Mouse (Mus musculus): ENCODE measurements around the gene Fchsd2.
"Not testable (repeated sequence)": the region's sequence is repeated elsewhere in the genome, so short reads cannot be mapped to it uniquely, and the experiment has no call there.

Fchsd2 gene

GRCm38 (mm10) chr7:101123579-101124347, 31.1 kb downstream of the Fchsd2 start:
- no peak for DNase-seq

- DNase-seq, result no peak
Observed at GRCm38 (mm10) chr7:101127737-101128136, 35.1 kb downstream of the Fchsd2 start.

GRCm38 (mm10) chr7:101128536-101128935, 35.9 kb downstream of the Fchsd2 start:
- DNase-seq, result no peak

GRCm38 (mm10) chr7:101130646-101131045, 38.0 kb downstream of the Fchsd2 start:
- no peak for DNase-seq

DNA sequence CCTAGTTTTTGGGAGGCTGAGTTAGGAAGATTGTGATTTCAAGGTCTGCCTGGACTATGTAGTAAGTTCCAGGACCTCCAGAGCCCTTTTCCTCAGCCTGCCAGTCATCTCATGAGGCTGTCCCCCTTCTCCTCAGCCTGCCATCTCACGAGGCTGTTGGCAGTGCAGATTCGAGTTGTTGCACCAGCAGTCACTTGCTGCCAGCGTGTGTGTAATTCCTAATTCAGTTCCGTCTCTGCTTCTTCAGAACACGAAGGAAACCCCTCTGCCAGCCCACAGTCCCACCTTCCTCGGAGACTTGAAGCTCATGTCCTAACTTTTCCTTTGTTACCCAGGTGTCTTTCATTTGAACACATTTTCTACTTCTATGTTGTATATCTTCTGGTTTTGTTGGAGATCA, 38.6 kb downstream of the Fchsd2 start:
- DNase-seq, result no peak

- no peak for DNase-seq
Observed at GRCm38 (mm10) chr7:101133591-101133990, 40.9 kb downstream of the Fchsd2 start.

DNA sequence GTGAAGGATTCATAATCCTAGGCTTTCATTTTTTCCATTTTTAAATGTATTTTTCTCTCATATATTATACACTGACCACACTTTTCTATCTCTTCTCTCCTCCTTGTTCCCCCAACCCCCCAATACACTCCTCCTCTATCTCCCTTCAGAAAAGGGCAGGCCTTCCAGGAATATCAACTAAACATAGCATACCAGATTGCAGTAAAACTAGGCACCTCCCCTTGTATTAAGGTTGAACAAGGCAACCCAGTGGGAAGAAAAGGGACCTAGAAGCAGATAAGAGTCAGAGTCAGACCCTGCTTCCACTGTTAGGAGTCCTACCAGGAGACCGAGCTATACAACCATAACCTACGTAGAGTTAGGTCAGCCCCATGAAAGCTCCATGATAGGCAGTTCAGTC, 41.5 kb downstream of the Fchsd2 start:
- no peak for DNase-seq

- DNase-seq, result no peak
Observed at GRCm38 (mm10) chr7:101138819-101139218, 46.2 kb downstream of the Fchsd2 start.

DNA sequence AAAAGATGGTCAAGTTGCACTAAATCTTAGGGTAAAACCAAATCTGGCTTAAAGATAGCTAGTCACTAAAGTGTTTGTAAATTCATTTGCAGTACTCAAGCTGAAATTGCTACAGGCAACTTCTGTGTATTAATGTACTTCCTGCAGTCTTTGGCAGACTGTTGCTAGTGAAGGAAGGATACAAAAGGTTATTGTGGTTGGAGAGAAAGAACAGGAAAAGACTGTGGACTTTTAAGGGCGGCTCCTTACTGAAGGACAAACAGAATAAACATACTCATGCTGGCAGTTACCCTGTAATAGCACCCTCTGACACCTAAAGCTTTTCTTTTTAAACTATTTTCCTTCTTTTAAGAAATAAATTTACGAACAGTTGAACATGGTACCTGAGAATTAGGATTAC, 50.2 kb downstream of the Fchsd2 start:
- no peak for DNase-seq

- DNase-seq, result no peak
Observed at GRCm38 (mm10) chr7:101144222-101144621, 51.6 kb downstream of the Fchsd2 start.

DNA sequence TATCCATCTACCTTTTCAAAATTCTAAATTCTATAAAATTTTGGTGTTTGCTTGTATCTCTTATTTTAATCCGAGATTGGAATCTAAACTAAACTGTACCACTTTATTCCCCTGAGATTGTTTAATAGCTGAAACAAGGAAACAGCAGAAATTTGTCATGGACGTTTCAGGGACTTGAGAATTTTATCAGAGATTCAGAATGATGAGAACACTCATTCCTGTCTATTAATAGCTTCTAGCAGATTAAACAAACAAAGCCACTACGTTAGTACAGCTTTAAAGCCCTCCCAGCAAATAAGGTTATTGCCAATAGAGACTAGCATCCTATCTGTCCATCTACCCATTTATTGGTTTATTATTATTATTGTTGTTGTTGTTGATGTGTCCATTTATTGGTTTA, 56.4 kb downstream of the Fchsd2 start:
- DNase-seq, result no peak

GRCm38 (mm10) chr7:101154883-101155282, 62.2 kb downstream of the Fchsd2 start:
- not testable (repeated sequence) for DNase-seq

GRCm38 (mm10) chr7:101155284-101155683, 62.6 kb downstream of the Fchsd2 start:
- no peak for DNase-seq

DNA sequence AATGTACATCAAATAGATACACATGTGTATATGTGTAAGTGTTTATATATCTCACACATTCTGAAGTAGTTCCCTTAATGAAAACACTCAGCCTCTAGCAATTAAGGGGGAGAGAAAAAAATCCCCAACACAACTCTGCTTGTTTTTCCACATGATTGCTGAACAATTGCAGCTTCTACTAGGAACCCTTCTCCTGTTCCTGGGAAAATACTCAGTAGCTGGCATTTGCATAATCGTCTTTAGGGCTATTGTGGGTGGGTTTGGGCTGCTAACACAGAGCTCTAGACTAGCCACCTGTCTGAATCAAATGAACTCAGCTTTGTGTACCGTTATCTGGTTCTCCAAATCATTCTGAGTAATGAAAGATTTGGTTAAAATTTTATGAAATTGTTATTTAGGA, 67.6 kb downstream of the Fchsd2 start:
- DNase-seq, result no peak

DNA sequence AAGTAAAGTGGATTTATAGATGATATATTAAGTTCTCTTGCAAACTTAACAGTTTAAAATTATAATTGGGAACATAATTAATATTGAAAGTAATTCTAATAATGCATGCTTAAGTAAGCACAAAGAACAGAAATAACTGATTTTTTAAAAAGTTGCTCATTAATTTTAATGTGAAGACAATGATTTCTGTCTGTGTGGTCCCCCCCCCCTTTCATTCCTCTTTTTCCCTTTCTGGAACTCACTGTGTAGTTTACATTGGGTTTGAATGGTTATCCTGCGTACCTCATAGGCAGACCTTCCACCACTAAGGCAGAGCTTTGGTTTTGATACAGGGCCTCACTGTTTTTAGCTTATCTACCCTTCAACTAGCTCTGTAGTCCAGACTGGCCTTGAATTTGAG, 70.1 kb downstream of the Fchsd2 start:
- DNase-seq, result no peak

- DNase-seq, result no peak
Observed at GRCm38 (mm10) chr7:101163878-101164277, 71.2 kb downstream of the Fchsd2 start.

- DNase-seq, result no peak
Observed at GRCm38 (mm10) chr7:101166568-101166967, 73.9 kb downstream of the Fchsd2 start.

- DNase-seq, result no peak
Observed at GRCm38 (mm10) chr7:101170482-101170881, 77.8 kb downstream of the Fchsd2 start.

GRCm38 (mm10) chr7:101171002-101171401, 78.3 kb downstream of the Fchsd2 start:
- DNase-seq, result no peak

DNA sequence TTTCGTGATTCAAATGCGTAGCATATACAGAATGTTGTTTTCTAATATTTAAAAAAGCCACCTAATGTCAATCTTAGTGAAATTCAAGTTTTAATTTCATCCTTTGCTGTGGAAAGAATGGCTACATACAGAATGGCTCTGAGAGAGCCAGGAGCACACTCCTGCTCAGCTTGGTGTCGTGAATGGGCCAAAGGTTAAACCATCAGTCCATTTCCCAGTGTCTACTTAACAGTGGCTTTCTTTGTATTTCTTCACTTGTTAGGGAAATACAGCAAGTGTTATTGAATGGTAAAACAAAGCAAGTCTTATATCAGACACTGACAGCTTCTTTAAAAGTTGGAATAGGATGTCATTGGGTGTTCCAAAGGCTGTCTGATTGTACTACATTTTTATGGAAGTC, 80.7 kb downstream of the Fchsd2 start:
- DNase-seq, result no peak

GRCm38 (mm10) chr7:101178751-101179150, 86.1 kb downstream of the Fchsd2 start:
- no peak for DNase-seq

- no peak for DNase-seq
Observed at GRCm38 (mm10) chr7:101191326-101191969, 98.8 kb downstream of the Fchsd2 start.

DNA sequence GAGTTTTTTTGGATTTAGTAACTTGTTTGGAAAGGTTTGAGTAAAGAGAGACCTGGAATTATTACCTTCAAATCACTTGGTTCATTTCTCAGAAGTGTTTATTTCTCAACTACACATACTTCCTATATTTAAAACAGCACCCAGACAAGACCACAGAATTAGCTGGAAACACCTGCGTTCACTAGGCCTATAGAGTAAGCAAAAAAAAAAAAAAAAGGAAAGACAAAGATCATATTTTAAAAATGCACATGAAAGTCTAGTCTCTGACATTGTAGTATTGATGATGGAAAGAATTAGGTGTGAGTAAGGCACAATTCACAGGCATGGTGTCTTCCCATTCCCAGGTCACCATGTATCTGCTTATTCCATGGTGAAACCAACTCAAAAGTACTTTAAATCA, 118.2 kb downstream of the Fchsd2 start:
- DNase-seq, result no peak

- DNase-seq, result no peak
Observed at GRCm38 (mm10) chr7:101213515-101214263, 121.0 kb downstream of the Fchsd2 start.

All from right cerebral cortex, postnatal 14 days (tissue).